Mouse (Mus musculus) midbrain, embryonic 16.5 days (tissue): ENCODE data around the gene Fam129c. TPM values are rescaled to one million over a fixed set of nuclear protein-coding genes. Genes with fewer than 3 reads are reported as not detected.

Experiments used
- ATAC-seq: fragments of 200-750 bp; cut with Nextera tagmentation; 2 replicates; pipeline ENCODE4 v1.8.0; 2017; ENCODE audit warnings: moderate TSS enrichment
- H3K27ac ChIP-seq: fragments of 300-500 bp; sonication (generic); 2 replicates; pipeline ENCODE4 v1.5.1; 2014; ENCODE audit warnings: mild to moderate bottlenecking, low read length, mixed read lengths
- H3K27me3 ChIP-seq: fragments of 300-500 bp; sonication (generic); 2 replicates; pipeline ENCODE4 v1.6.1; 2014; ENCODE audit warnings: low read depth, low read length, mixed read lengths; ENCODE audit not compliant: control insufficient read depth, insufficient read depth
- H3K36me3 ChIP-seq: fragments of 300-500 bp; sonication (generic); 2 replicates; pipeline ENCODE4 v1.6.1; 2014; ENCODE audit warnings: mild to moderate bottlenecking, low read length, moderate library complexity, mixed read lengths; ENCODE audit not compliant: control insufficient read depth, insufficient read depth
- H3K4me1 ChIP-seq: fragments of 300-500 bp; sonication (generic); 2 replicates; pipeline ENCODE4 v1.6.1; 2014; ENCODE audit warnings: mild to moderate bottlenecking, low read length, mixed read lengths; ENCODE audit not compliant: control insufficient read depth, insufficient read depth
- H3K4me2 ChIP-seq: fragments of 300-500 bp; sonication (generic); 2 replicates; pipeline ENCODE4 v1.6.1; 2014; ENCODE audit warnings: mild to moderate bottlenecking, low read length, mixed read lengths
- H3K4me3 ChIP-seq: fragments of 300-500 bp; sonication (generic); 2 replicates; pipeline ENCODE4 v1.5.1; 2014; ENCODE audit warnings: low read depth, mild to moderate bottlenecking, low read length, moderate library complexity, mixed read lengths
- H3K9ac ChIP-seq: fragments of 300-500 bp; sonication (generic); 2 replicates; pipeline ENCODE4 v1.6.1; 2014; ENCODE audit warnings: low read depth, low read length, mixed read lengths
- H3K9me3 ChIP-seq: fragments of 300-500 bp; sonication (generic); replicated peaks from 2 replicates; pipeline ENCODE4 v1.6.1; 2014; ENCODE audit warnings: mild to moderate bottlenecking, low read length, mixed read lengths; ENCODE audit not compliant: control insufficient read depth, poor library complexity, severe bottlenecking
- WGBS: fragments of 180-500 bp; shearing (Covaris S2); extraction: QIAGEN DNeasy Blood & Tissue Kit; methylation state at CpG from one replicate; pipeline ENCODE4 v1.1.7; 2014; 5-methylcytosine and 5-hydroxymethylcytosine counted together
- polyA plus RNA-seq: library from polyadenylated mRNA; unstranded; fragments of >200 nt; fragmentation: Nextera tagmentation; extraction: Ambion mirVana; gene quantifications from 2 replicates; pipeline ENCODE4 v1.2.1, GENCODE M21; 2015

Fam129c gene
- polyA plus RNA-seq, 1 experiment from 2014 or later: 6.4 TPM

- Histone ChIP-seq H3K36me3 (no peaks in the 10 kb centered on the region), H3K4me2 (peak overlapping the region; percentile 62), H3K27me3 (peaks cover 5% of the 10 kb centered on the region; the same call in 1 of the 2 replicates), H3K9ac (peak overlapping the region; percentile 75), H3K27ac (peak overlapping the region; percentile 90), H3K4me3 (peak overlapping the region; percentile 73), H3K9me3 (no peaks in the 10 kb centered on the region), H3K4me1 (peaks cover 19% of the 10 kb centered on the region)
- peak; percentile 90 for ATAC-seq
- under 1% methylated on average over 41 of the region's 41 CpGs for WGBS
Measured at GRCm38 (mm10) chr8:71570291-71570954, 27.0 kb upstream of the Fam129c start.

- Histone ChIP-seq H3K4me1 (peaks cover 19% of the 10 kb centered on the region), H3K4me3 (no peak overlapping the region), H3K27me3 (0 out of 2 replicates have a peak, but pooled peaks cover 3% of the 10 kb centered on the region), H3K4me2 (no peak overlapping the region; the same call in 1 of the 2 replicates), H3K9ac (no peak overlapping the region), H3K9me3 (no peaks in the 10 kb centered on the region), H3K27ac (peak overlapping the region; percentile 51), H3K36me3 (no peaks in the 10 kb centered on the region)
- ATAC-seq: no peak
- WGBS: 96% methylated on average over 2 of the region's 2 CpGs
Measured at GRCm38 (mm10) chr8:71572077-71572476, 25.4 kb upstream of the Fam129c start.

- H3K9ac ChIP-seq: 0 out of 2 replicates have a peak overlapping the region, but pooled peaks have one; percentile 34
- no peaks in the 10 kb centered on the region for H3K36me3 ChIP-seq
- no peaks in the 10 kb centered on the region for H3K9me3 ChIP-seq
- H3K27me3 ChIP-seq: no peaks in the 10 kb centered on the region
- no peak for ATAC-seq
- H3K4me3 ChIP-seq: no peak overlapping the region
- 71% methylated on average over 9 of the region's 9 CpGs for WGBS
- peak overlapping the region; percentile 51 for H3K27ac ChIP-seq
- H3K4me2 ChIP-seq: peak overlapping the region; percentile 1; the same call in 1 of the 2 replicates
- peaks cover 19% of the 10 kb centered on the region for H3K4me1 ChIP-seq
Measured at GRCm38 (mm10) chr8:71572847-71573633, 24.4 kb upstream of the Fam129c start.

GRCm38 (mm10) chr8:71574426-71574825 is 23.0 kb upstream of the Fam129c start:
- 76% methylated on average over 7 of the region's 7 CpGs for WGBS
- no peaks in the 10 kb centered on the region for H3K27me3 ChIP-seq
- H3K36me3 ChIP-seq: 0 out of 2 replicates have a peak, but pooled peaks cover under 1% of the 10 kb centered on the region
- H3K4me1 ChIP-seq: peaks cover 19% of the 10 kb centered on the region
- H3K9ac ChIP-seq: no peak overlapping the region
- no peak overlapping the region for H3K4me2 ChIP-seq
- H3K4me3 ChIP-seq: no peak overlapping the region
- H3K9me3 ChIP-seq: no peaks in the 10 kb centered on the region
- ATAC-seq: no peak
- no peak overlapping the region for H3K27ac ChIP-seq

- Histone ChIP-seq H3K4me1 (peaks cover 19% of the 10 kb centered on the region), H3K4me3 (no peak overlapping the region), H3K4me2 (no peak overlapping the region), H3K36me3 (0 out of 2 replicates have a peak, but pooled peaks cover 2% of the 10 kb centered on the region), H3K9ac (no peak overlapping the region), H3K9me3 (no peaks in the 10 kb centered on the region), H3K27ac (no peak overlapping the region), H3K27me3 (no peaks in the 10 kb centered on the region)
- 91% methylated on average over 1 of the region's 1 CpGs for WGBS
- ATAC-seq: no peak
Measured at GRCm38 (mm10) chr8:71575020-71575419, 22.4 kb upstream of the Fam129c start.

- H3K4me2 ChIP-seq: no peak overlapping the region
- WGBS: 71% methylated on average over 4 of the region's 4 CpGs
- H3K4me3 ChIP-seq: no peak overlapping the region
- no peak overlapping the region for H3K27ac ChIP-seq
- H3K27me3 ChIP-seq: no peaks in the 10 kb centered on the region
- no peak overlapping the region for H3K9ac ChIP-seq
- H3K36me3 ChIP-seq: peaks cover 13% of the 10 kb centered on the region; the same call in 1 of the 2 replicates
- H3K4me1 ChIP-seq: peaks cover under 1% of the 10 kb centered on the region; the same call in 1 of the 2 replicates
- ATAC-seq: no peak
- no peaks in the 10 kb centered on the region for H3K9me3 ChIP-seq
Measured at GRCm38 (mm10) chr8:71577856-71578387, 19.5 kb upstream of the Fam129c start.

GRCm38 (mm10) chr8:71579009-71579408 is 18.4 kb upstream of the Fam129c start:
- WGBS: 79% methylated on average over 1 of the region's 1 CpGs
- no peak overlapping the region for H3K27ac ChIP-seq
- H3K27me3 ChIP-seq: no peaks in the 10 kb centered on the region
- H3K9ac ChIP-seq: no peak overlapping the region
- no peak overlapping the region for H3K4me3 ChIP-seq
- H3K4me1 ChIP-seq: no peaks in the 10 kb centered on the region
- H3K9me3 ChIP-seq: no peaks in the 10 kb centered on the region
- H3K4me2 ChIP-seq: no peak overlapping the region
- peaks cover 16% of the 10 kb centered on the region for H3K36me3 ChIP-seq
- no peak for ATAC-seq

GRCm38 (mm10) chr8:71579476-71579875 is 18.0 kb upstream of the Fam129c start:
- Histone ChIP-seq H3K4me3 (no peak overlapping the region), H3K27ac (no peak overlapping the region), H3K9ac (peak overlapping the region; percentile 20; the same call in 1 of the 2 replicates), H3K4me1 (no peaks in the 10 kb centered on the region), H3K36me3 (peaks cover 21% of the 10 kb centered on the region), H3K4me2 (no peak overlapping the region), H3K9me3 (no peaks in the 10 kb centered on the region), H3K27me3 (no peaks in the 10 kb centered on the region)
- 0 out of 2 replicates have a peak, but pooled peaks have one; percentile 23 for ATAC-seq
- 80% methylated on average over 13 of the region's 14 CpGs for WGBS
